Mouse (Mus musculus) megakaryocyte, embryonic 14.5 days (primary cell): ENCODE results near the gene Rab35.

ENCODE experiments used
- FLI1 ChIP-seq: IDR thresholded peaks from 2 replicates; pipeline ENCODE4 v1.6.1; 2012; ENCODE audit warnings: low read length, inconsistent platforms, mixed read lengths
- GATA1 ChIP-seq: IDR thresholded peaks from 3 replicates; pipeline ENCODE4 v1.6.1; 2012; ENCODE audit warnings: mixed read lengths, low read length, inconsistent platforms, borderline replicate concordance

DNA sequence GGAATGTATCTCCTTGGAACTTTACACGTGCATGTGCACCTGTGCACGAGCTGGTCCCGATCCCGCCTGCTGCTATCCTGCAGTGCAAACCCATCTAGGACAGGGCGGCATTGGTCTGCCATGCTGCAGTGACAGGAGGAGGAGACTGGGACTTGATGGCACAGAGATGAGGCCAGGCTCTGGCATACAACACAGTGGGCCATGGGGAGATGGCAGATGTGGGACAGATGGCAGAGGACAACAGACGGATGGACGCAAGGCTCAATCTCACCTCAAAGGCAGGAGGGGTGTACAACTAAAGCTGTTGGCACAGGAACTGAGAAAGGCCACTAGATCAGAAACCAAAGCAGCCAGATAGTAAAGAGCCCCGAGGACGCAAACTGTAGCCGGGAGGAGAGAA, 19.2 kb downstream of the Rab35 start:
- TF ChIP-seq GATA1 (no peak), FLI1 (no peak)
